Mouse (Mus musculus): ENCODE measurements at regions not wholly inside any gene's neighbourhood (a gene's known extent, or its start where the extent isn't known, plus 50 kb on each side); places are given as distances from the start of the nearest gene placed in this dataset.

GRCm38 (mm10) chr2:117804686-117805085, 307.0 kb upstream of the Thbs1 start:
- TF ChIP-seq CTCF (IDR thresholded peaks at IDR 0.05; ENCODE audit: extremely low read depth, insufficient read length, insufficient replicate concordance, low read depth, low read length) = no peak
- no peak for TF ChIP-seq POLR2A (IDR thresholded peaks at IDR 0.05; ENCODE audit: low read depth, low read length)
- no peaks in the 10 kb centered on the region for H3K4me1 ChIP-seq (ENCODE audit: control insufficient read depth, insufficient read depth, insufficient read length, low read length)
- H3K36me3 ChIP-seq (ENCODE audit: control insufficient read depth, insufficient read depth, low read length) = no peaks in the 10 kb centered on the region
- H3K27ac ChIP-seq (ENCODE audit: insufficient read depth, low read depth, low read length) = no peak overlapping the region
- H3K27me3 ChIP-seq (ENCODE audit: control insufficient read depth, insufficient read depth, low read length) = no peaks in the 10 kb centered on the region
- H3K4me3 ChIP-seq (ENCODE audit: low read depth, low read length) = no peak overlapping the region

GRCm38 (mm10) chr2:117807121-117807520, 304.6 kb upstream of the Thbs1 start:
- Histone ChIP-seq H3K36me3 (ENCODE audit: control insufficient read depth, insufficient read depth, low read length) (no peaks in the 10 kb centered on the region), H3K4me3 (ENCODE audit: low read depth, low read length) (no peak overlapping the region), H3K27me3 (ENCODE audit: control insufficient read depth, insufficient read depth, low read length) (no peaks in the 10 kb centered on the region), H3K4me1 (ENCODE audit: control insufficient read depth, insufficient read depth, insufficient read length, low read length) (no peaks in the 10 kb centered on the region), H3K27ac (ENCODE audit: insufficient read depth, low read depth, low read length) (no peak overlapping the region)
- 80% methylated on average over 3 of the region's 3 CpGs for WGBS
- TF ChIP-seq CTCF (IDR thresholded peaks at IDR 0.05; ENCODE audit: extremely low read depth, insufficient read length, insufficient replicate concordance, low read depth, low read length) = no peak
- no peak for TF ChIP-seq POLR2A (IDR thresholded peaks at IDR 0.05; ENCODE audit: low read depth, low read length)

GRCm38 (mm10) chr2:117811506-117811905, 300.2 kb upstream of the Thbs1 start:
- TF ChIP-seq CTCF (IDR thresholded peaks at IDR 0.05; ENCODE audit: extremely low read depth, insufficient read length, insufficient replicate concordance, low read depth, low read length) (no peak), POLR2A (IDR thresholded peaks at IDR 0.05; ENCODE audit: low read depth, low read length) (no peak)
- Histone ChIP-seq H3K27ac (ENCODE audit: insufficient read depth, low read depth, low read length) (no peak overlapping the region), H3K27me3 (ENCODE audit: control insufficient read depth, insufficient read depth, low read length) (no peaks in the 10 kb centered on the region), H3K36me3 (ENCODE audit: control insufficient read depth, insufficient read depth, low read length) (no peaks in the 10 kb centered on the region), H3K4me3 (ENCODE audit: low read depth, low read length) (no peak overlapping the region), H3K4me1 (ENCODE audit: control insufficient read depth, insufficient read depth, insufficient read length, low read length) (no peaks in the 10 kb centered on the region)
- WGBS = 56% methylated on average over 1 of the region's 1 CpGs

GRCm38 (mm10) chr2:117811931-117812330, 299.7 kb upstream of the Thbs1 start:
- no peak for TF ChIP-seq POLR2A (IDR thresholded peaks at IDR 0.05; ENCODE audit: low read depth, low read length)
- no peak for TF ChIP-seq CTCF (IDR thresholded peaks at IDR 0.05; ENCODE audit: extremely low read depth, insufficient read length, insufficient replicate concordance, low read depth, low read length)
- H3K4me1 ChIP-seq (ENCODE audit: control insufficient read depth, insufficient read depth, insufficient read length, low read length) = no peaks in the 10 kb centered on the region
- WGBS = 68% methylated on average over 2 of the region's 2 CpGs
- no peaks in the 10 kb centered on the region for H3K27me3 ChIP-seq (ENCODE audit: control insufficient read depth, insufficient read depth, low read length)
- H3K36me3 ChIP-seq (ENCODE audit: control insufficient read depth, insufficient read depth, low read length) = no peaks in the 10 kb centered on the region
- no peak overlapping the region for H3K27ac ChIP-seq (ENCODE audit: insufficient read depth, low read depth, low read length)
- H3K4me3 ChIP-seq (ENCODE audit: low read depth, low read length) = no peak overlapping the region

GRCm38 (mm10) chr2:117819701-117820225, 291.9 kb upstream of the Thbs1 start:
- no peak for TF ChIP-seq CTCF (IDR thresholded peaks at IDR 0.05; ENCODE audit: extremely low read depth, insufficient read length, insufficient replicate concordance, low read depth, low read length)
- 76% methylated on average over 3 of the region's 3 CpGs for WGBS
- no peaks in the 10 kb centered on the region for H3K27me3 ChIP-seq (ENCODE audit: control insufficient read depth, insufficient read depth, low read length)

GRCm38 (mm10) chr2:117820708-117821107, 291.0 kb upstream of the Thbs1 start:
- Histone ChIP-seq H3K4me3 (ENCODE audit: low read depth, low read length) (no peak overlapping the region), H3K27me3 (ENCODE audit: control insufficient read depth, insufficient read depth, low read length) (no peaks in the 10 kb centered on the region), H3K27ac (ENCODE audit: insufficient read depth, low read depth, low read length) (no peak overlapping the region), H3K4me1 (ENCODE audit: control insufficient read depth, insufficient read depth, insufficient read length, low read length) (no peaks in the 10 kb centered on the region), H3K36me3 (ENCODE audit: control insufficient read depth, insufficient read depth, low read length) (no peaks in the 10 kb centered on the region)
- no peak for TF ChIP-seq POLR2A (IDR thresholded peaks at IDR 0.05; ENCODE audit: low read depth, low read length)
- no peak for TF ChIP-seq CTCF (IDR thresholded peaks at IDR 0.05; ENCODE audit: extremely low read depth, insufficient read length, insufficient replicate concordance, low read depth, low read length)

More at GRCm38 (mm10) chr2:117819701-117820225, 291.9 kb upstream of the Thbs1 start:
- Histone ChIP-seq H3K4me3 (ENCODE audit: low read depth, low read length) (no peak overlapping the region), H3K27ac (ENCODE audit: insufficient read depth, low read depth, low read length) (no peak overlapping the region), H3K4me1 (ENCODE audit: control insufficient read depth, insufficient read depth, insufficient read length, low read length) (no peaks in the 10 kb centered on the region), H3K36me3 (ENCODE audit: control insufficient read depth, insufficient read depth, low read length) (no peaks in the 10 kb centered on the region)

GRCm38 (mm10) chr2:117825088-117825487, 286.6 kb upstream of the Thbs1 start:
- TF ChIP-seq CTCF (IDR thresholded peaks at IDR 0.05; ENCODE audit: extremely low read depth, insufficient read length, insufficient replicate concordance, low read depth, low read length) (no peak), POLR2A (IDR thresholded peaks at IDR 0.05; ENCODE audit: low read depth, low read length) (no peak)
- Histone ChIP-seq H3K4me1 (ENCODE audit: control insufficient read depth, insufficient read depth, insufficient read length, low read length) (no peaks in the 10 kb centered on the region), H3K27me3 (ENCODE audit: control insufficient read depth, insufficient read depth, low read length) (no peaks in the 10 kb centered on the region), H3K27ac (ENCODE audit: insufficient read depth, low read depth, low read length) (no peak overlapping the region), H3K4me3 (ENCODE audit: low read depth, low read length) (no peak overlapping the region), H3K36me3 (ENCODE audit: control insufficient read depth, insufficient read depth, low read length) (no peaks in the 10 kb centered on the region)
- WGBS = 66% methylated on average over 8 of the region's 8 CpGs

GRCm38 (mm10) chr2:117827278-117827677, 284.4 kb upstream of the Thbs1 start:
- no peak for TF ChIP-seq POLR2A (IDR thresholded peaks at IDR 0.05; ENCODE audit: low read depth, low read length)
- no peak for TF ChIP-seq CTCF (IDR thresholded peaks at IDR 0.05; ENCODE audit: extremely low read depth, insufficient read length, insufficient replicate concordance, low read depth, low read length)
- WGBS = 69% methylated on average over 3 of the region's 3 CpGs
- no peak overlapping the region for H3K27ac ChIP-seq (ENCODE audit: insufficient read depth, low read depth, low read length)
- H3K4me3 ChIP-seq (ENCODE audit: low read depth, low read length) = no peak overlapping the region
- H3K36me3 ChIP-seq (ENCODE audit: control insufficient read depth, insufficient read depth, low read length) = no peaks in the 10 kb centered on the region
- H3K4me1 ChIP-seq (ENCODE audit: control insufficient read depth, insufficient read depth, insufficient read length, low read length) = no peaks in the 10 kb centered on the region
- H3K27me3 ChIP-seq (ENCODE audit: control insufficient read depth, insufficient read depth, low read length) = no peaks in the 10 kb centered on the region

All from small intestine, adult 2 months (tissue).